Mouse (Mus musculus) erythroblast, adult 5-6 weeks (primary cell): Measurements from ENCODE around the gene Gphb5. TPM values are rescaled to one million over a fixed set of nuclear protein-coding genes. Genes with fewer than 3 reads are reported as not detected.

ENCODE experiments used
- total RNA-seq, 2 experiments: library from RNA; stranded (forward) in 1 of 2; stranded (reverse) in 1 of 2; fragments of 150-400 nt in 1 of 2; fragments of 200-764, 138-1000 nt in 1 of 2; gene quantifications; 2 replicates each; pipeline versions ENCODE4 v1.2.3 to v1.2.4; 2015 to 2017; ENCODE audit warnings: low replicate concordance in 2 of 2

Gene Gphb5
- total RNA-seq, 2 experiments from 2014 or later: not detected

Other genes starting within 250 kb of the Gphb5 start
- gene Kcnh5, start 239.4 kb downstream of the Gphb5 start, total RNA-seq (2015; ENCODE audit: low replicate concordance): not detected in 2 replicates
- gene Kcnh5, start 239.4 kb downstream of the Gphb5 start, total RNA-seq (2017; ENCODE audit: low replicate concordance): not detected in 2 replicates
- gene Rhoj, start 108.5 kb downstream of the Gphb5 start, total RNA-seq (2015; ENCODE audit: low replicate concordance): 1.2 and 2.3 TPM in 2 replicates
- 0.09 and 2.6 TPM in 2 replicates for gene Rhoj, start 108.5 kb downstream of the Gphb5 start, total RNA-seq (2017; ENCODE audit: low replicate concordance)
- gene Ppp2r5e, start 179.5 kb upstream of the Gphb5 start, total RNA-seq (2015; ENCODE audit: low replicate concordance): 25.6 and 47.6 TPM in 2 replicates
- 6.4 TPM in 2 replicates for gene Ppp2r5e, start 179.5 kb upstream of the Gphb5 start, total RNA-seq (2017; ENCODE audit: low replicate concordance)